Mouse (Mus musculus) kidney, adult 2 months (tissue): ENCODE measurements around the gene Sp140.
"Not testable (repeated sequence)": the region's sequence is repeated elsewhere in the genome, so short reads cannot be mapped to it uniquely, and the experiment has no call there.

Experiments
- CTCF ChIP-seq: fragments of 200-500 bp; conservative IDR thresholded peaks from 2 replicates; pipeline ENCODE4 v1.5.1; 2011; ENCODE audit warnings: low read depth, mild to moderate bottlenecking, control low read depth, low read length, moderate library complexity, mixed read lengths; ENCODE audit not compliant: insufficient read depth, insufficient read length
- POLR2A ChIP-seq: fragments of 200-500 bp; IDR thresholded peaks from one replicate; pipeline ENCODE4 v1.6.1; 2011; ENCODE audit warnings: low read depth, low read length, control low read depth

DNA sequence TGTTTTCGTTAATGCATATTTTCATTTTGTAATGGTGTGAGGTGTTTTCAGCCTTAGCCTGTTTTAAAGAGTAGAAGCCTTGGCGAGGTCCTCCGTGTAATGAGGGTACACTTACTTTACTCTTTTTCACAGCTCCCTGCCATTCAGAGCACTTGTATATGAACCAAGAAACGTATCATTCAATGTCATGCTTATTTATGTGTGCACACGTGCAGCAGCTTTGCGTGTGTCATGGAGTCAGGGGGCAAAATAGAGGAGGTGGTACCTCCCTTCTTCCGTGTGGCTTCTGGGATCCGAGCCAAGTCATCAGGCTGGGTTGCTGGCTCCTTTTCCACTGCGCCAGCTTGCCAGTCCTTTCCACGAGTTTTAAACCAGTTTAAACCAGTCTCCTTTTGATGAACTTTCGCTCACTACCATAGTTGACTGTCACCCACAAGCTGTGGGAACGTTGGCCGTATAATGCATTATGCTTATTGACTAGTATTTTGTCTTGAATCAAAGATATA lies 51.6 kb downstream of the Sp140 start:
- TF ChIP-seq CTCF, POLR2A: not testable (repeated sequence)
